Mouse (Mus musculus): ENCODE measurements at regions not wholly inside any gene's neighbourhood (a gene's known extent, or its start where the extent isn't known, plus 50 kb on each side); places are given as distances from the start of the nearest gene placed in this dataset.

DNA sequence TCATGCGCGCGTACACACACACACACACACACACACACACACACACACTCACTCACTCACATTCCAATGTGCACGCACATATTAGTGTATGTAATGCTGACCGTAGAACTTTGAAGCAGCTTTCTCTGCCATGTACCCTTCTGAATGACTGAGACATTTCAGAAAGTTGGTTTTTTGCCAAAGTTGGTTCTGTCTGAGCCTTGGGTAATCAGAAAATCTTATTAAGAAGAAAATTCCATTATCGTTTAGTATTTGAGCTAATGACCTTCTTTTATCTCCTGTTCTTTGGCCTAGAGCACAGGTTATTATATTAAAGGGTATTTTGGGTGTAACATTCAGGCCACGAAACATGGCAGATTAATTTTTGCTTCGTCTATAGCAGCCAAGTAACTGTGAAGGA, 67.1 kb upstream of the Fam13c start:
- TF ChIP-seq NANOG (IDR thresholded peaks at IDR 0.05; ENCODE audit: borderline replicate concordance, low read length) (no peak), CTCF (conservative IDR thresholded peaks at IDR 0.05; ENCODE audit: low read length) (no peak), POU5F1 (IDR thresholded peaks at IDR 0.05; ENCODE audit: borderline replicate concordance, low read length) (no peak)
